In the genomic region with DNA sequence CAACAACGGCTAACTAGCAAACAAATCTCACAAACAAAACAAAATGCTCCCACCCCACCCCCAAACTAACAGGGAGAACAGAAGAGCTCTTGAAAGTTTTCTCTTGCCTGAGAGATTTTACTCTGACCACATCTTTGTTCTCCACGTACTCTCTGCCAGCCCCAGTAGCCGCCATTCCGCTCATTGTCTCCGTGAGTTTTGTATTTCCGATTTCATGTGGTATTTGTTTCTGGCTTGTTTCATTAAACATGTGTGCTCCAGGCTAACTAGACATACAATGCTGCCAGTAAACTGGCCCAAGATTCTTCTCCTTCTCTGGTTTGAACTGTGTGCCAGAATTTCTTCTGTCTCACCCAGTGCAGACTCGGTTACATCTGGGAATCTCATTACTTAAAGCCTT, we compare ENCODE assay signal across 26 mouse cellular contexts.
"Had no signal": no experiment of that assay in that cellular context is flagged by ENCODE, and none has a peak within 500 bp of the region (broad histone marks: within the 10 kb centered on the region; RNA-seq: fewer than 3 reads in every experiment).

No protein-coding gene starts in this region.

- H3K4me2 ChIP-seq: heart, embryonic 13.5 days; heart, embryonic 15.5 days; hindbrain, embryonic 13.5 days; hindbrain, embryonic 15.5 days; kidney, embryonic 15.5 days; limb, embryonic 13.5 days; limb, embryonic 15.5 days; liver, embryonic 12.5 days had no signal

- H3K9me3 ChIP-seq: heart, embryonic 10.5 days; heart, embryonic 13.5 days; heart, embryonic 15.5 days; hindbrain, embryonic 13.5 days; hindbrain, embryonic 15.5 days; kidney, embryonic 15.5 days; limb, embryonic 13.5 days; limb, embryonic 15.5 days; liver, embryonic 12.5 days had no signal

- ATAC-seq: hindbrain, postnatal 0 days; intestine, embryonic 16.5 days; liver, embryonic 12.5 days had no signal

- H3K4me3 ChIP-seq: heart, embryonic 10.5 days; heart, embryonic 13.5 days; heart, embryonic 15.5 days; hindbrain, embryonic 13.5 days; hindbrain, embryonic 15.5 days; kidney, embryonic 15.5 days; limb, embryonic 13.5 days; limb, embryonic 15.5 days; liver, embryonic 12.5 days had no signal

- H3K9ac ChIP-seq: heart, embryonic 13.5 days; heart, embryonic 15.5 days; hindbrain, embryonic 13.5 days; hindbrain, embryonic 15.5 days; kidney, embryonic 15.5 days; limb, embryonic 13.5 days; limb, embryonic 15.5 days; liver, embryonic 12.5 days; liver, embryonic 14.5 days had no signal

- H3K27me3 ChIP-seq: heart, embryonic 13.5 days; heart, embryonic 15.5 days; hindbrain, embryonic 13.5 days; hindbrain, embryonic 15.5 days; kidney, embryonic 15.5 days; limb, embryonic 13.5 days; limb, embryonic 15.5 days; liver, embryonic 12.5 days had no signal

- H3K4me1 ChIP-seq: heart, embryonic 10.5 days; heart, embryonic 13.5 days; heart, embryonic 15.5 days; hindbrain, embryonic 13.5 days; hindbrain, embryonic 15.5 days; kidney, embryonic 15.5 days; limb, embryonic 13.5 days; limb, embryonic 15.5 days; liver, embryonic 12.5 days had no signal

- H3K27ac ChIP-seq: heart, embryonic 10.5 days; heart, embryonic 13.5 days; heart, embryonic 15.5 days; hindbrain, embryonic 13.5 days; hindbrain, embryonic 15.5 days; hindbrain, postnatal 0 days; kidney, embryonic 15.5 days; kidney, postnatal 0 days; limb, embryonic 13.5 days; limb, embryonic 15.5 days; liver, embryonic 12.5 days; liver, embryonic 14.5 days had no signal

- H3K36me3 ChIP-seq: heart, embryonic 10.5 days; heart, embryonic 13.5 days; heart, embryonic 15.5 days; hindbrain, embryonic 13.5 days; hindbrain, embryonic 15.5 days; kidney, embryonic 15.5 days; limb, embryonic 13.5 days; limb, embryonic 15.5 days; liver, embryonic 12.5 days had no signal

- DNase-seq: gastrocnemius, postnatal 10 days; gastrocnemius, postnatal 36 days; heart, adult 18-20 months; heart, postnatal 14 days; heart, postnatal 36 days; kidney, adult 11 months; kidney, adult 2 months; kidney, adult 9 months; kidney, postnatal 14 days; kidney, postnatal 36 days; layer of hippocampus, adult 9-11 months; layer of hippocampus, postnatal 36 days; left cerebral cortex, postnatal 4 days had no signal
